Mouse (Mus musculus) limb, embryonic 15.5 days (tissue): Measurements from ENCODE around the gene Trmt44. TPM values are rescaled to one million over a fixed set of nuclear protein-coding genes. Genes with fewer than 3 reads are reported as not detected.

Experiments
- ATAC-seq: fragments of 200-750 bp; cut with Nextera tagmentation; 2 replicates; pipeline ENCODE4 v1.8.0; 2017; ENCODE audit warnings: low read depth, moderate TSS enrichment; ENCODE audit not compliant: insufficient number of reproducible peaks, low FRiP score, low TSS enrichment
- H3K27ac ChIP-seq: fragments of 300-500 bp; sonication (generic); 2 replicates; pipeline ENCODE4 v1.5.1; 2015; ENCODE audit warnings: moderate library complexity, mild to moderate bottlenecking, inconsistent platforms
- H3K27me3 ChIP-seq: fragments of 300-500 bp; sonication (generic); 2 replicates; pipeline ENCODE4 v1.6.1; 2015; ENCODE audit warnings: inconsistent platforms
- H3K36me3 ChIP-seq: fragments of 300-500 bp; sonication (generic); 2 replicates; pipeline ENCODE4 v1.6.1; 2015; ENCODE audit warnings: inconsistent platforms
- H3K4me1 ChIP-seq: fragments of 300-500 bp; sonication (generic); 2 replicates; pipeline ENCODE4 v1.6.1; 2015; ENCODE audit warnings: inconsistent platforms
- H3K4me2 ChIP-seq: fragments of 300-500 bp; sonication (generic); 2 replicates; pipeline ENCODE4 v1.6.1; 2015; ENCODE audit warnings: mild to moderate bottlenecking, inconsistent platforms
- H3K4me3 ChIP-seq: fragments of 300-500 bp; sonication (generic); 2 replicates; pipeline ENCODE4 v1.5.1; 2015; ENCODE audit warnings: mild to moderate bottlenecking, inconsistent platforms
- H3K9ac ChIP-seq: fragments of 300-500 bp; sonication (generic); 2 replicates; pipeline ENCODE4 v1.6.1; 2015; ENCODE audit warnings: inconsistent platforms
- H3K9me3 ChIP-seq: fragments of 300-500 bp; sonication (generic); 2 replicates; pipeline ENCODE4 v1.6.1; 2016; ENCODE audit warnings: inconsistent platforms
- WGBS: fragments of 180-500 bp; shearing (Covaris S2); methylation state at CpG from one replicate; pipeline ENCODE4 v1.1.7; 2015; 5-methylcytosine and 5-hydroxymethylcytosine counted together
- polyA plus RNA-seq: library from polyadenylated mRNA; unstranded; fragments of >200 nt; fragmentation: Nextera tagmentation; extraction: Ambion mirVana; gene quantifications from 2 replicates; pipeline ENCODE4 v1.2.1, GENCODE M21; 2015

Gene Trmt44
- polyA plus RNA-seq, 1 experiment from 2014 or later = 9.1 TPM

GRCm38 (mm10) chr5:35583221-35583783 lies 8.4 kb upstream of the Trmt44 start:
- no peaks in the 10 kb centered on the region for H3K9me3 ChIP-seq
- H3K27me3 ChIP-seq = peaks cover 5% of the 10 kb centered on the region; the same call in 1 of the 2 replicates
- H3K36me3 ChIP-seq = peaks cover 8% of the 10 kb centered on the region
- ATAC-seq = no peak
- H3K4me2 ChIP-seq = peak overlapping the region; percentile 80
- H3K9ac ChIP-seq = peak overlapping the region; percentile 68
- peak overlapping the region; percentile 68 for H3K4me3 ChIP-seq
- WGBS = 2% methylated on average over 17 of the region's 17 CpGs
- peak overlapping the region; percentile 71 for H3K27ac ChIP-seq
- H3K4me1 ChIP-seq = peaks cover 15% of the 10 kb centered on the region

- Histone ChIP-seq H3K9ac (peak within 1 kb of the TSS; percentile 68), H3K4me1 (peaks cover 15% of the 10 kb centered on the region), H3K27me3 (peaks cover 5% of the 10 kb centered on the region; the same call in 1 of the 2 replicates), H3K4me3 (peak within 1 kb of the TSS; percentile 68), H3K36me3 (peaks cover 1% of the 10 kb centered on the region; the same call in 1 of the 2 replicates), H3K27ac (peak within 1 kb of the TSS; percentile 71), H3K9me3 (no peaks in the 10 kb centered on the region), H3K4me2 (peak within 1 kb of the TSS; percentile 80)
- 1% methylated on average over 35 of the region's 35 CpGs for WGBS
- peak; percentile 85 for ATAC-seq
Measured at GRCm38 (mm10) chr5:35582445-35583220, 7.8 kb upstream of the Trmt44 start, which contains the start of gene Acox3. Gene Acox3, plus strand, starts transcription at chr5:35583040.

- no peak overlapping the region for H3K4me2 ChIP-seq
- no peaks in the 10 kb centered on the region for H3K9me3 ChIP-seq
- H3K27me3 ChIP-seq = peaks cover 5% of the 10 kb centered on the region; the same call in 1 of the 2 replicates
- no peaks in the 10 kb centered on the region for H3K36me3 ChIP-seq
- no peak overlapping the region for H3K27ac ChIP-seq
- no peak for ATAC-seq
- no peak overlapping the region for H3K9ac ChIP-seq
- peaks cover 15% of the 10 kb centered on the region for H3K4me1 ChIP-seq
- 39% methylated on average over 3 of the region's 3 CpGs for WGBS
- H3K4me3 ChIP-seq = no peak overlapping the region
Measured at GRCm38 (mm10) chr5:35580156-35580922, 5.5 kb upstream of the Trmt44 start.

GRCm38 (mm10) chr5:35579247-35579893 lies 4.5 kb upstream of the Trmt44 start:
- no peaks in the 10 kb centered on the region for H3K9me3 ChIP-seq
- H3K36me3 ChIP-seq = no peaks in the 10 kb centered on the region
- H3K27ac ChIP-seq = no peak overlapping the region
- WGBS = 48% methylated on average over 5 of the region's 5 CpGs
- H3K9ac ChIP-seq = no peak overlapping the region
- ATAC-seq = no peak
- no peak overlapping the region for H3K4me2 ChIP-seq
- peaks cover 17% of the 10 kb centered on the region for H3K4me1 ChIP-seq
- H3K27me3 ChIP-seq = peaks cover 5% of the 10 kb centered on the region; the same call in 1 of the 2 replicates
- H3K4me3 ChIP-seq = no peak overlapping the region

- Histone ChIP-seq H3K9ac (no peak overlapping the region), H3K4me3 (no peak overlapping the region), H3K4me1 (peaks cover 18% of the 10 kb centered on the region), H3K9me3 (no peaks in the 10 kb centered on the region), H3K27ac (no peak overlapping the region), H3K36me3 (peaks cover 4% of the 10 kb centered on the region; the same call in 1 of the 2 replicates), H3K27me3 (peaks cover 5% of the 10 kb centered on the region; the same call in 1 of the 2 replicates), H3K4me2 (no peak overlapping the region)
- ATAC-seq = no peak
- WGBS = 58% methylated on average over 2 of the region's 2 CpGs
Measured at GRCm38 (mm10) chr5:35578411-35578810, 3.5 kb upstream of the Trmt44 start.

GRCm38 (mm10) chr5:35576409-35577020 lies 1.6 kb upstream of the Trmt44 start:
- peaks cover 5% of the 10 kb centered on the region; the same call in 1 of the 2 replicates for H3K27me3 ChIP-seq
- H3K9ac ChIP-seq = no peak overlapping the region
- H3K4me1 ChIP-seq = peaks cover 9% of the 10 kb centered on the region
- no peak overlapping the region for H3K27ac ChIP-seq
- whole genome bisulfite sequencing = 82% methylated on average over 10 of the region's 10 CpGs
- no peaks in the 10 kb centered on the region for H3K9me3 ChIP-seq
- ATAC-seq = no peak
- no peak overlapping the region for H3K4me2 ChIP-seq
- H3K36me3 ChIP-seq = peaks cover 22% of the 10 kb centered on the region
- no peak overlapping the region for H3K4me3 ChIP-seq

GRCm38 (mm10) chr5:35571546-35571945 lies 3.3 kb downstream of the Trmt44 start:
- ATAC-seq = no peak
- H3K36me3 ChIP-seq = peaks cover 69% of the 10 kb centered on the region
- no peak overlapping the region for H3K4me2 ChIP-seq
- H3K27ac ChIP-seq = no peak overlapping the region
- no peaks in the 10 kb centered on the region for H3K9me3 ChIP-seq
- peaks cover 9% of the 10 kb centered on the region for H3K4me1 ChIP-seq
- 87% methylated on average over 6 of the region's 6 CpGs for WGBS
- H3K27me3 ChIP-seq = no peaks in the 10 kb centered on the region
- no peak overlapping the region for H3K4me3 ChIP-seq
- H3K9ac ChIP-seq = no peak overlapping the region

GRCm38 (mm10) chr5:35566632-35567031 lies 8.2 kb downstream of the Trmt44 start:
- H3K36me3 ChIP-seq = peaks cover 96% of the 10 kb centered on the region
- no peak overlapping the region for H3K4me2 ChIP-seq
- H3K4me1 ChIP-seq = no peaks in the 10 kb centered on the region
- no peak for ATAC-seq
- WGBS = 93% methylated on average over 4 of the region's 4 CpGs
- H3K27ac ChIP-seq = no peak overlapping the region
- H3K9ac ChIP-seq = no peak overlapping the region
- H3K4me3 ChIP-seq = no peak overlapping the region
- H3K27me3 ChIP-seq = no peaks in the 10 kb centered on the region
- no peaks in the 10 kb centered on the region for H3K9me3 ChIP-seq

GRCm38 (mm10) chr5:35565217-35565616 lies 9.7 kb downstream of the Trmt44 start:
- H3K27ac ChIP-seq = no peak overlapping the region
- no peak overlapping the region for H3K4me2 ChIP-seq
- H3K4me3 ChIP-seq = no peak overlapping the region
- no peaks in the 10 kb centered on the region for H3K4me1 ChIP-seq
- no peaks in the 10 kb centered on the region for H3K9me3 ChIP-seq
- WGBS = 91% methylated on average over 9 of the region's 9 CpGs
- H3K27me3 ChIP-seq = no peaks in the 10 kb centered on the region
- H3K9ac ChIP-seq = no peak overlapping the region
- ATAC-seq = no peak
- H3K36me3 ChIP-seq = peaks cover 93% of the 10 kb centered on the region

GRCm38 (mm10) chr5:35563449-35563848 lies 11.4 kb downstream of the Trmt44 start:
- Histone ChIP-seq H3K4me3 (no peak overlapping the region), H3K36me3 (peaks cover 89% of the 10 kb centered on the region), H3K9me3 (no peaks in the 10 kb centered on the region), H3K4me2 (no peak overlapping the region), H3K4me1 (0 out of 2 replicates have a peak, but pooled peaks cover 4% of the 10 kb centered on the region), H3K27ac (no peak overlapping the region), H3K9ac (no peak overlapping the region), H3K27me3 (no peaks in the 10 kb centered on the region)
- ATAC-seq = no peak
- 0% methylated on average over 1 of the region's 1 CpGs for WGBS

GRCm38 (mm10) chr5:35562616-35563015 lies 12.3 kb downstream of the Trmt44 start:
- Histone ChIP-seq H3K4me1 (0 out of 2 replicates have a peak, but pooled peaks cover 4% of the 10 kb centered on the region), H3K36me3 (peaks cover 88% of the 10 kb centered on the region), H3K9me3 (no peaks in the 10 kb centered on the region), H3K4me3 (no peak overlapping the region), H3K27ac (no peak overlapping the region), H3K4me2 (no peak overlapping the region), H3K9ac (no peak overlapping the region), H3K27me3 (no peaks in the 10 kb centered on the region)
- no peak for ATAC-seq
- WGBS = 94% methylated on average over 2 of the region's 2 CpGs
